Mouse (Mus musculus): ENCODE data around the gene Epha4.

- no peak for TF ChIP-seq CTCF (IDR thresholded peaks at IDR 0.05)
- no peak for TF ChIP-seq EP300 (IDR thresholded peaks at IDR 0.05)
These were observed 107.5 kb downstream of the Epha4 start for GRCm38 (mm10) chr1:77407417-77407816.
